Mouse (Mus musculus): Measurements from ENCODE around the gene Gys1.

Gene Gys1

DNA sequence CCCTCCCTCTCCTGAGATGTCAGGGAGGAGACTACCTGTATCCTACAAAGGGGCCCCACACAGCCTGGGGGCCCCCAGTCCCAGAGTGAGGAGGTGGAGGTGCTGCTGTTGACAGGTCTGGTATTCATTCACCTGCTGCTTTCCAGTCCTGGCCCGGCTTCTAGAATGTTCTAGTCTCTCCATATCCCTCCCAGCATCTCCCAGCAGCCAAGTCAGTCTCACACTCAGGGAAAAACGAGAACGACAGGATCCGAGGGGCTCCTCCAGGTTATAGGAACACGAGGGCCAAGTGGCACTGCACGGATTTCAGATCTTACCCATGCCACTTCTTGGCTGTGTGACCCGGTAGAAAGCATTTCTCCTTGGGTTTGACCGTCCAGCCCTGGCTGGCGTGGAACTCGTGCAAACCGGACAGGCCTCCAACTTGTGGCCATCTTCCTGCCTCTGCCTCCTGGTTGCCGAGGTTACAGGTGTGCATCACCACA is 19.9 kb upstream of the Gys1 start:
- DNase-seq, result no peak

DNA sequence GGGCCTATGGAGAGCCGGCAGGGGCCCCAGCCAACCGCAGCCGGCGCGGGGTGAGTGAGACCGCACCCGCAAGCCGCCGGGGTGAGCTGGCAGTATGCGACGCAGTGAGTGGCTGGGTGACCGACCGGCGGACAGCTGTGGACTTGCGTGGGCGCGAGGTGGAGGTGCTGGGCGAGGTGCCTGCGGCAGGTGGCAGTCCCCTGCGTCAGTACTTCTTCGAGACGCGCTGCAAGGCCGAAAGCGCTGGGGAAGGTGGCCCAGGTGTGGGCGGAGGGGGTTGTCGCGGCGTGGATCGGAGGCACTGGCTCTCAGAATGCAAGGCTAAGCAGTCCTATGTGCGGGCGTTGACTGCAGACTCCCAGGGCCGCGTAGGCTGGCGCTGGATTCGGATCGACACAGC is 19.0 kb upstream of the Gys1 start:
- no peak for DNase-seq

DNA sequence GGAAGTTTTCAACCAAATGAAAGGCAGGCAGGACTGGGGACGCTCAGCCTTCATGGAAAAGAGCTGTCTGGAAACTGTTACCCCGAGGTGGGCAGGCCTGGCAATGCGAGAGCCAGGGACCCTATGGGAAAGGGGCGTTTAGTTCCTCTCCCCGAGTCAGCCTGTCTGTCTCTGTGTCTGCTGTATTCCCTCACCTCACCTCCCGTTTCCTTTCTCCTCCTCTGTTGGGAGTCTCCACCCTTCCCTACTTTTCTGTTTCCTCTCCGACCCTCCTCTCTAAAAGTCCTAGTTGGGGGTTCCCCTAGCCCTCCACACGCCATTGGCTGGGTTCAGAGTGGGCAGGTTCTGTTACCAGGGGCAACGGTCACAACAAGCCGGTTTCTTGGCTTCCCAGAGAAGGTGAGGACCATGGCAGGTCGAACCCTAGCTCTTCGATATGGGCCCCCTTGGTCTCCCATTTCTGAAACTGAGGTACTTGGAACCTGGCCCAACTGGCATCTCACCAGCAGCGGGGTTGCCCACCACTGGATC is 16.6 kb upstream of the Gys1 start:
- DNase-seq, result peak; percentile 32

DNA sequence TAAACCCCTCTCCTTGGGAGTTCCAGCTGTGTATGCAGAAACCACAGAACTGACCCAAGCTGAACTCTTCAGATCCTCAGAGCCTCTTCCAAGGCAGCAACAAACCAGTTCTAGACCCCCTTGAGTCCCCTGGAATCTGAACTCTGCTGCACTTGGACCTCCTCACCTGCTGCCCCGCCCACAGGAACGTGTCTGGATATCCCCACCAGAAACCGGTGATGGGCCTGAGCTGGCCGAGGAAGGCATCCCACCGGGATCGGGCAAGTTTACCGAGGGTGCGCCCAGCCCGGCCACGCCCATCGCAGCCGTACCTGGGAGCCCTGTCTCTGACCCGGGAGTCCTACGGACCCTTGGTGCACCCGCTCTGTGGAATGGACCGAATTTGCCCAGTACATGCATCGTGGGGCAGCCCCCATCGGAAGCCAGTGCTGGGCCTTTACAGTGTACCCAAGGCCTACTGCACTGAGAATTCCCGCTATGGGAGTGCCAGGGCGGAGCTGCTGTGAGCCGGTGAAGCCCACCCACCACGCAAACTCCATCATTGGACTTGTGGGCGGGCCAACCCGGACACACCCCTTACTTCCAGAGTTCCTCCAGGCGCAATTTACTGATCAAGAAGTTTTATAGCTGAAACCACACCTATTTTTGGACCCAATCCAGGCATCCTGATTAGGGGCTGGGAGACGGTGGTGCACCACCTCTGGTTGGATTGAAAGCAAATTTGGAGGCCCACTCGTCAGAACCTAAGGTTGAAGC is 14.6 kb upstream of the Gys1 start:
- peak; percentile 46 for DNase-seq

DNA sequence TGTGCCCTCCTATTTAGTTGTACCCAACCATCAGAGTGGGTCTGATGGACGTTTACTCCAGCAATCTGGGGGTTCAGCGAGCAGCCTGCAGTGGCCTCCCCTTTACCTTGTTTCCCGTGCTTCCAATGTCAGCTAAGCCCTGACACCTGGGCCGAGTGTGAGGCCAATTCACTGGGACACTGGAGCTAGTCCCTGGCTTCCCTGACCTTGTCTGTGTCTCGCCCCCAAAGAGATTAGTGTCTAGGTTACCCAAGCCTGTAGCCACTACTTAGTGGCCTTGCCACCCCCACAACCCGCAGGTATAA is 14.1 kb upstream of the Gys1 start, which contains the start of gene Lhb:
Lhb (plus strand) TSS at position 206 of the 305 bp plus-strand sequence.
- DNase-seq, result no peak

DNA sequence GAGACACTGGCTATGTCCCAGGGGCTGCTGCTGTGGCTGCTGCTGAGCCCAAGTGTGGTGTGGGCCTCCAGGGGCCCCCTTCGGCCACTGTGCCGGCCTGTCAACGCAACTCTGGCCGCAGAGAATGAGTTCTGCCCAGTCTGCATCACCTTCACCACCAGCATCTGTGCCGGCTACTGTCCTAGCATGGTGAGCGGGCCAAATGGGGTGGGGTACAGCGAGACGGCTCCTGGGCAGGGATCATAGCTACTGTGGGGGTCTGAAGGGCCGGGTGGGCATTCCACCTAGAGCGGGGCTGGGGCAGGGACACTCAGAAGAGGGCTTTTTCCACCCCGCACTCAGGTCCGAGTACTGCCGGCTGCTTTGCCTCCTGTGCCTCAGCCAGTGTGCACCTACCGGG is 13.4 kb upstream of the Gys1 start:
- DNase-seq, result no peak

DNA sequence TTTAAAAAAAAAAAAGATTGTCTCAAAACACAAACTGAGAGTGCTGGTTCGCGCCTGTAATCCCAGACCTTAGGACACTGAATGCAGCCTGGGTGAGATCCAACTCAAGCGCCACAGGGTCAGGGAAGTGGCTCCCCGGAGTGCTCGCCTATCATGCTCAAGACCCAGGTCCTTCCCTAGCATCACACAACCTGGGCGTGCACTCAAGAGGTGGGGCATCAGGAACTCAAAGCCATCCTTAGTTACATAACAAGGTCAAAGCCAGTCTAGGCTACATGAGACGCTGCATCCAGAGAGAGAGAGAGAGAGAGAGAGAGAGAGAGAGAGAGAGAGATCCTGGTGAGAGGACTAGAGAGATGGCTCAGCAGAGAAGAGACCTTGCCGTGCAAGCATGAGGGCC is 8.1 kb upstream of the Gys1 start:
- no peak for DNase-seq

DNA sequence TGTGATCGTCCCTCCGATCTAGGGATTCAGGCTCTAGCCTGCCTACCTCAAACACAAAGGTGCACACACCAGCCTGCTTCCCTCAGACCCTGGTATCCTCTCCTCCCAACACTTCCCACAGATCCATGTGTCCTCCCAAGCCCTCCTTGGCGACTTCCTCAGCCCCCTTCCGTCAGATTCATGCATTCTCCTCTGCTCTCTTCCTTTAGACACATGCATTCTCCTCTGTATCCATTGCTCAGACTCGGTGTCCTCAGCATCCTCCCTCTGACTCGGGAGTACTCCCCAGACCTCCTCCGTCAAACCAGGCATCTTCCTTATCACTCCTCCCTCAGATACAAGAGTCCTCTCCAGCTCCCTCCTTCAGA is 825 bp upstream of the Gys1 start:
- no peak for DNase-seq

DNA sequence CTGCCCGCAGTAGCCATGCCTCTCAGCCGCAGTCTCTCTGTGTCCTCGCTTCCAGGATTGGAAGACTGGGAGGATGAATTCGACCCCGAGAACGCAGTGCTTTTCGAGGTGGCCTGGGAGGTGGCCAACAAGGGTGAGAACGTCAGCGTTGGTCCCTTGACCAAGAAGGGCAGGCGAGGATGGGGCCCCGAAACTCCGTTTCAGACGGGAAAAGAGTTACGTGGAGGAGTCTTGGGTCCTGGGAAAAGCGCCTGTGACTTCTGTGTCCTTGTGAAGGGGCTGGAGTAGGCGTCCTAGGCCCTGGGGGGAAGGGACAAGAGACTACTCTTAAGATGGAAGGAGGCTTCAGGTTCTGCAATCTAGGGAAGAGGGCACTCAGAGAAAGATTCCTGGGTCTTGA is 394 bp downstream of the Gys1 start:
- peak; percentile 54 for DNase-seq

DNA sequence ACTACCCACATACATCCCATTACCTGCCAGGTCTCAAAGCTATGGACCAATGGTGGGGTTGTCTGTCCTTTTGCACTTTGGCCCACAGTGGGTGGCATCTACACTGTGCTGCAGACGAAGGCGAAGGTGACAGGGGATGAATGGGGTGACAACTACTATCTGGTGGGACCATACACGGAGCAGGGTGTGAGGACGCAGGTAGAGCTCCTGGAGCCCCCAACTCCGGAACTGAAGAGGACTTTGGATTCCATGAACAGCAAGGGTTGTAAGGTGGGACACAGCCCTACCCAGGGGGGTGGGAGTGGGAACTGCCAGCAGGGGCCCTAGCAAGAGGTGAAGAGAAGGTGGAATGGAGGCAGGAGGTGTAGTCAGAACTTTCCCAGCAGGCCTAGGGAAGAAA is 1.8 kb downstream of the Gys1 start:
- no peak for DNase-seq

DNA sequence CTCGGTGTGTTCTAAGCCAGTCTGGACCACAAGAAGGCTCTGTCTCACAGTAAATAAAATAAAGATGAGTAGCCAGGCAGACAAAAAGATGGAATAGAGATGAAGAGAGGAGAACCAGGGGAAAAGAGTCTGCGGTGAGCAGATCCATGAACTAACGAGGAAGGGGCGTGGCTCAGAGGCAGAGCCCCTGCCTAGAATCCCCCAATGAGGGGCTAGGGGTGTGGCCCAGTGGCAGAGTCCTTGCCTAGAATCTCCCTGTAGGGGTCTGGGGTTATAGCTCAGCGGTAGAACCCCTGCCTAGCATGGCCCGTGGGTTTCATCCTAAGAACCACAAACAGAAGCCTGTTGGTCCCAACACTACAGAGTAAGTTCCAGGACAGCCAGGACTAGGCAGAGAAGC is 2.4 kb downstream of the Gys1 start:
- no peak for DNase-seq

DNA sequence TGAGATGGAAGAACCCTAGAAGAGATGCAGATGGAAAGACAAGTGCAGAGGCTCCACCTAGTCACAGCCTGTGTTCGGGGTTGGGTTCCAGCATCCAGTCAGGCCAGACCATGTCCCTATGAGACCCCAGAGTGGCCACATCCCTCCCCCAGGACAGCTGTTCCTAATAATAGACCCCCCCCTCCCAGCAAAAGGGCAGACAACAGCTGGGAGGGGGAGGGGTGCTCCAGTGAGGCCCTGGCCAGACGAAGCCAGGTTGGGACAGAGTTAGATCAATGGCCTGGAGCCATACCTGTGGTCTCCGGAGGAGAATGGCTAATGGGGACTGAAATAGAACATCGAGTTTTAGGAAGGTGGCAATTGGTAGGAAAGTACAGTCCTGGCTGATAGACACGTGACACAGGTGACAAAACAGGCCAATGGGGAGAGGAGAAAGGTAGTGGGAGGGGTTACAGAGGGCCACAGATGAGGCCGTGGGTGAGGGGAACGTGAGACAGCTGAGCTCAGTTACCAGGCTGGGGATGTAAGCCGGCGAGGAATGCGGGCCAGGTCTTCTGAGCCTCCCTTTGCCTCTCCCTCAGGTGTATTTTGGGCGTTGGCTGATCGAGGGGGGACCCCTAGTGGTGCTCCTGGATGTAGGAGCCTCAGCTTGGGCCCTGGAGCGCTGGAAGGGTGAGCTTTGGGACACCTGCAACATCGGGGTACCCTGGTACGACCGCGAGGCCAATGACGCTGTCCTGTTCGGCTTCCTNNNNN is 3.1 kb downstream of the Gys1 start, which contains the start of gene Ruvbl2:
Ruvbl2 (minus strand) TSS at position 576 of the 756 bp plus-strand sequence.
- peak; percentile 56 for DNase-seq

DNA sequence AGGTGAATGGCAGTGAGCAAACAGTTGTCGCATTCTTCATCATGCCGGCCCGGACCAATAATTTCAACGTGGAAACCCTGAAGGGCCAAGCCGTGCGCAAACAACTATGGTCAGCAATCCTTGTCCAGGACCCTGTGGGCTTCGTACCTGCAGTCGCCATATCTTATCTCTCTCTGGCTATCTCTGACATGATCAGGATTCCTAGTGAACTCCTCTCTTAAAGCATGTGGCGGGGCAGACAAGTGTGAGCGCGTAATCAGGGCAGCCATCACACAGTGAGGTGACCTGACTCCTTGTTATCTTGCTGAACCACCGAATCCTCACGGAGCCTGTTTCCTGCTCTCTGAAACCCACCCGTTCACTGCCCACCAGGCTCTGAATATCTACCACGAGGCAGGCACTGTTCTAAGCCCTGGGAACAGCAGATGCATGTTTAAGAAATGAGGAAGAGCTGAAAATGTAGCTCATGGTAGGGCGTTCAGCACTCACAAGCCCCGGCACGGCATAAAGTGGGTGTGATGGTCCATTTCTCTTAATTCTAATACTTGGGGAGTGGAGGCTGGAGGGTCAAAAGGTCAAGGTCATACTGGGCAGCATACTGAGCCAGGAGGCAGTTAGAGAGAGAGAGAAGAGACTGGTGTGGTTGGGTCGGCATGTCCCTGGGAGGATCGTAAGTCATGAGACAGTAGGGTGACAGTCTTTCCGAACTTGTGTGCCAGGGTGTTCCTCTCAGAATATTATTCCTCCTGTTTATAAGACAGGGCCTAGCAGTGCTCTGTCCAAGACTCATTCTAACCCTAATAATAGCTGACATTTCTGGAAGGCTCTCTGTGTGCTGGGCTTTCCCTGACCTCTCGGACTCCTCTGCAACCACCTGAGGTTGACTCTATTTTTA is 9.1 kb downstream of the Gys1 start:
- DNase-seq, result no peak

DNA sequence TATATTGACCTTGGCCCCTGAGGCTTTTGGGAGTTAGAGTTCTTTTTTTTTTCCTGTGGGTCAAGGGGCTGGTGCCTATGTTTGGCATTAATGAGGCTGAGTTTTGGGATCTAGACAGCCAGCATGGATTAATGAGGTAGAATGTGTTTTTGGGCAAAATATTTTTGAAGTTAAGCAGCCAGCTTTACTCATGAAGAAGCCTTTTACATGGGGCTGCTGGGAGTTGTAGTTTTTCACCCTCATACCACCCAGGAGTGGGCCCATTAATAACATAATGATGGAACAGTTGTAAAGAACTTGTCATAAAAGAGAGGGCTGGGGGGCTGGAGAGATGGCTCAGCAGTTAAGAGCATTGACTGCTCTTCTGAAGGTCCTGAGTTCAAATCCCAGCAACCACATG is 11.9 kb downstream of the Gys1 start:
- no peak for DNase-seq

DNA sequence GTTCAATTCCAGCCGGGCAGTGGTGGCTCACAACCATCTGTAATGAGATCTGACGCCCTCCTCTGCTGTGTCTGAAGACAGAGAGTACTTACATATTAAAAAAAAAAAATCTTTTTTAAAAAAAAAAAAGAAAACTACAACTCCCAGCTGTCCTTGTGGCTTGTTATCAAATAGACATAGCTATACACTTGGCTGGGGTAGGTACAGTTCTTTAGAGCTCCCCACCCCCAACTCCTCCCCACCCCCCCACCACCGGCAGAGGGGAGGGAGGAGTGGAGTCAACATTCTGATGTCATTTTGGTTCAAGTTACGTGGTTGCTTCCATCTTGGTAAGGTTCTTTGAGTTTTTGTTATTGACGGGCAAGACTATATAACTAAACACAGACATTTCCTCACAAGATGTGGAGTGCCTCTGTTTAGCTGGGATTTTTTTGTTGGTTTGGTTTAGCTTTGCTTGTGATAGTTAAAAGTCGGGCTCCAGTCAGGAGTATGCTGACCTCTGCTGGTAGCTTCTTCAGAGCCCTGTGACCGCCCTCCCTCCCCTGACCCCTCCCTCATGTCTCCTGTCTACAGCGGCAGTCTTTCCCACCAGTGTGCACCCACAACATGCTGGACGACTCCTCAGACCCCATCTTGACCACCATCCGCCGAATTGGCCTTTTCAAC is 12.8 kb downstream of the Gys1 start:
- DNase-seq, result peak; percentile 57

DNA sequence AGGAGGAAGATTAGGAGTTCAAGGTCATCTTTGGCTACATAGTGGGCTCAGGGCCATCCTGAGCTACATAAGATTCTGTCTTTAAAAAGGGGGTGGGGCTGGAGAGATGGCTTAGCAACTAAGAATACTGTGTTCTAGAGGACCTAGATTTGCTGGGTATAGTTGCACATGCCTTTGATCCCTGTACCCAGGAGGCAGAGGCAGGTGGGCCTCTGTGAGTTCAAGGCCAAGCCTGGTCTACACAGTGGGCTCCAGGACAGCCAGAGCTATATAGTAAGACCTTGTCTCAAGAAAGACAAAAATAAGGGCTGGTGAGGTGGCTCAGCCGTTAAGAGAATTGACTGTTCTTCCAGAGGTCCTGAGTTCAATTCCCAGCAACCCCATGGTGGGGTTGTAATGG is 15.3 kb downstream of the Gys1 start:
- DNase-seq, result no peak

DNA sequence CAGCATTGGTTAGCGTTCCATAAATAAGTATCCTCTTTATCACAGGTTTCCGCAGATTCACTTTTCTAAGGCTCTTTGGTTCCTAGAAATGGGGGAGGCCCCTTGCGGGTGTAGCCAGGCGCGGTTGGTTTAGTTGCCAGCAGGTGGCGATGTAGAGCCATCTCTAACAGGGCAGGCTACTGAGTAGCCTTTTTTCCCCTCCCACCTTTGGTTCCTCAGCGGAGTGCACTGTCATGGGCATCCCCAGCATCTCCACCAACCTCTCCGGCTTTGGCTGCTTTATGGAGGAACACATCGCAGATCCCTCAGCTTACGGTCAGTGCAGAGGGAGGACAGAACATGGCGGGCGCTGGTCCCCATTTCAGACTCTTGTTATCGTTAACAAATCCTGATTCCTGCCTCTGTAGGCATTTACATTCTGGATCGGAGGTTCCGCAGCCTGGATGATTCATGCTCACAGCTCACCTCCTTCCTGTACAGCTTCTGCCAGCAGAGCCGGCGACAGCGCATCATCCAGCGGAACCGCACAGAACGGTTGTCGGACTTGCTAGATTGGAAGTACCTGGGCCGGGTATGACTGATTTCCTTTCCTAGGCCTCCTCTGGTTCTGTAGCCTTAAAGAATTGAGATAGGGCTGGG is 16.8 kb downstream of the Gys1 start:
- peak; percentile 89 for DNase-seq

DNA sequence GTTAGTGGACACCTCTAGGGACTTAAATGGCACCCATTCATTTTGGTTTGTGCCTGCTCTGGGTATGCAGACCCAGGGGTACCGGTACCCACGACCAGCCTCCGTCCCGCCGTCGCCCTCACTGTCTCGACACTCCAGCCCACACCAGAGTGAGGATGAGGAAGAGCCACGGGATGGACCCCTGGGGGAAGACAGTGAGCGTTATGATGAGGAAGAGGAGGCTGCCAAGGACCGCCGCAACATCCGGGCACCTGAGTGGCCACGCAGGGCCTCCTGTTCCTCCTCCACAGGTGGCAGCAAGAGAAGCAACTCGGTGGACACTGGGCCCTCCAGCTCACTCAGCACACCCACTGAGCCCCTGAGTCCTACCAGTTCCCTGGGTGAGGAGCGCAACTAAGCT is 20.3 kb downstream of the Gys1 start:
- DNase-seq, result no peak

DNA sequence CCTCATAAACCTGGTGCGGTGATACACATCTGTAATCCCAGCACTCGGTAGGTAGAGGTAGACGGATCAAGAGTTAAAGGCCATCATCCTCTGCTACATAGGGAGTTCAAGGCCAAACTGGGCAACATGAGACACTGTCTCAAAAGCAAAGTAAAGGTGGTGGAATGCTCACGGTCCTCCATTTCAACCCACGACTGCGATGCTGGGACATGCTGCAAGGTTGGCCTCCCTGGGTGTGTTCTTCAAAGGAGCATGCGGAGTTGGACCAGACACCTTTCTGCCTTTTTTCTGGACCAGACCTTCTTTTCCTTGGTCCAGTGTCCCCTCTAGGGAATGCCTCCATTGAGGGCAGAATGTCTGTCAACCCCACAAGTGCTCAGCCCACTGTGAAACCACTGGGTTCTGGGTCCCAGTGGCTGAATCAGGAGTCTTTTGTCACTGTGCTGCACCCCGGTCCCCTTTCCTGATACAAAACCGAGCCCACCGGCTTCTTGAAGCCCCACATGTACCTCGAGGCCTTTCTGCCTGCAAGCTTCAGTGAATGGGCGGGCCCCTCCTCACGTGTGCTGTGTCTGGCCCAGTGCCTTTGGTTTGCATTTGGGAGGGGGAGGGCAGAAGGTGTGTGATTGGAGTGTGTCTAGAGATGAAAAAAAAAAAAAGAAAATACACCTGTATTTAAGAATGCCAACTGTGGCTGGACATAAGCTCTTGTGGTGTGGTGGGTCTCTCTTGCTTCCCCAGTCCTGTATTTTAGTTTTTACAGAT is 21.5 kb downstream of the Gys1 start:
- DNase-seq, result peak; percentile 34

DNA sequence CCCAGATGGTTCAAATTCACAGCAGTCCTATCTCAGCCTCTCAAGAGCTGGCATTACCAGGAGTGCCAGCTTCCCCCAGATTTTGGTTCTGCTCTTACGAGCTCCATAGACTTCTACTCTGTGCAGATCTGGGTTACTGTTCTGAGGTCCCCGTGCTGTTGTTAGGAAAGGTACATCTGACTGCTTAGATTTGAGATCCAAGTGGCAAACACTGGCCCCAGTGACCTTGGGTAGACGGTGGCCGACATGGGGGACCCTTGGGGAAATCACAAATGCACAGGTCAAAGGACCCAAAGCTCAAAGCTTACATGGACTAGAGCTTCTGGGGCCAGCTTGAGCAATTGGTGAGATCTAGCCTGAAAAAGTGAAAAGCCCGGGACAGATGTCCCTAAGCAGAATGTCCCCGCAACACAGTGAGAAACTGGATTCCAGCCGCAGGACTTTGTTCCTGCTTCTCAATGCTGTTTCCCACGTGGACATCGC is 22.1 kb downstream of the Gys1 start:
- no peak for DNase-seq

All from lung, postnatal 36 days (tissue).